Comparison of ENCODE assay signal across 1 mouse cellular context in the genomic region with DNA sequence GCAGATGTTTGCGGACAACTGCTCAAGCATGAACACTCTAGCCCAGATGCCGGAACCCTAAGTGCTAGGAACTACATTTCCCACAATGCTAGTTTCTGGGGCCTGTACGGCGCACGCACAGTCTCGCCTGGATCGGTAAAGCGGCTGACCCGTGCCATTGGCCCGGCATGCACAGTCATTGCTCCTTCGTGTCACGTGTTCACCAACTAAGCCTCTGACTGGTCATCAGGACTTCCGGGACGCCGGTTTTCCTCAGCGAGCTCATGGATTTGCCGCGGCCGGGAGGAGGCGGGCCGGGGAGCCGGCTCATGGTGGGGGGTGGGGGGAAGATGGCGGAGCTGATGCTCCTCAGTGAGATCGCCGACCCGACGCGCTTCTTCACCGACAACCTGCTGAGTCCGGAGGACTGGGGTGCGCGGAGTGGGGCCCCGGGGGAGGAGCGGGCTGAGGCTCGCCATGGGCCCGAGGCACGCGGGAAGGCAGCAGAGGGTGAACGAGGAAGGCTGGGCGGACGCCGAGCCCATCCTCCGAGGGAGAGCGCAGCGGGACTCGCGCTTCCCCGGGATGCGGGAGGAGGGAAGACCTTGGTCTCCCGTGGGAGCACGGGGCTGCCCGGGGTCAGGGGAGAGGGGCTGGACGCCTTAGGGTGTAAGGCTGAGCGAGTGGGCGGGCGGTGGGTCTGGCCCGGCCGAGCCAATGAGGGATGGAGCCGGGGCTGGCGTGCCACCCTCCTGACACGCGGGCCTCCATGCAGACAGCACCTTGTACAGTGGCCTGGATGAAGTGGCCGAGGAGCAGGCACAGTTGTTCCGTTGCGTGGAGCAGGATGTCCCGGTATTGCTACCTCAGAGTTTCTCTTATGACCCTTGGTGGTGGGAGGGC.
TF ChIP-seq lines count a peak whose summit lies in the region.

A gene (plus strand): TSS at position 241 of the 882 bp plus-strand sequence.

TF ChIP-seq in MEL, 35 proteins besides CTCF, POLR2A, EP300 and RAD21 (continued from another document):
- no peak for TF ChIP-seq GABPA (IDR thresholded peaks at IDR 0.05; ENCODE audit: low read depth, low read length)
- TF ChIP-seq ETS1 (IDR thresholded peaks at IDR 0.05; ENCODE audit: low read depth, low read length) = peak; percentile 18; the same call in 1 of the 2 replicates
- TF ChIP-seq CHD2 (IDR thresholded peaks at IDR 0.05; ENCODE audit: low read length) = no peak
- TF ChIP-seq MAFK (IDR thresholded peaks at IDR 0.05; ENCODE audit: borderline replicate concordance, low read depth, low read length) = no peak
- no peak for TF ChIP-seq ZMIZ1 (IDR thresholded peaks at IDR 0.05; ENCODE audit: low read depth, low read length)
- TF ChIP-seq SMC3 (IDR thresholded peaks at IDR 0.05; ENCODE audit: low read depth, low read length) = no peak
- peak; percentile 90 for TF ChIP-seq KAT2A (conservative IDR thresholded peaks at IDR 0.05; ENCODE audit: low read depth, low read length)
- TF ChIP-seq MXI1 (IDR thresholded peaks at IDR 0.05; ENCODE audit: low read depth, low read length) = peak; percentile 85
- no peak for TF ChIP-seq MEF2A (IDR thresholded peaks at IDR 0.05; ENCODE audit: extremely low read depth, insufficient replicate concordance, low read depth, low read length, poor library complexity, severe bottlenecking)
- TF ChIP-seq CHD1 (IDR thresholded peaks at IDR 0.05; ENCODE audit: low read depth, low read length) = no peak
- peak; percentile 69 for TF ChIP-seq MYC (IDR thresholded peaks at IDR 0.05; ENCODE audit: low read depth, low read length)
- peak; percentile 54 for TF ChIP-seq NELFE (IDR thresholded peaks at IDR 0.05; ENCODE audit: low read depth, low read length)
- TF ChIP-seq MAZ (IDR thresholded peaks at IDR 0.05; ENCODE audit: low read depth, low read length) = peak; percentile 37; the same call in 1 of the 2 replicates
- peak; percentile 97 for TF ChIP-seq USF1 (IDR thresholded peaks at IDR 0.05; ENCODE audit: low read depth, low read length)
